Mouse (Mus musculus) left cerebral cortex, postnatal 36 days (tissue): ENCODE results near the gene Arhgef39. TPM values are rescaled to one million over a fixed set of nuclear protein-coding genes. Genes with fewer than 3 reads are reported as not detected.

Source experiments
- DNase-seq, 2 experiments: peaks; one replicate each; pipeline ENCODE4 v3.0.0; 2021 to 2022; ENCODE audit warnings: low spot score in 2 of 2, mixed read lengths in 1 of 2
- intact Hi-C: fragments of 180-260 bp; cut with DNase I; formaldehyde crosslinking; loops from one replicate; pipeline ENCODE4 v1.15.1; 2025
- total RNA-seq, 2 experiments: library from RNA; stranded (reverse); gene quantifications; 2 replicates each; pipeline ENCODE4 v1.2.3; 2021

Arhgef39 gene
- total RNA-seq, 2 experiments from 2014 or later: 0.70 to 0.79 TPM

DNA sequence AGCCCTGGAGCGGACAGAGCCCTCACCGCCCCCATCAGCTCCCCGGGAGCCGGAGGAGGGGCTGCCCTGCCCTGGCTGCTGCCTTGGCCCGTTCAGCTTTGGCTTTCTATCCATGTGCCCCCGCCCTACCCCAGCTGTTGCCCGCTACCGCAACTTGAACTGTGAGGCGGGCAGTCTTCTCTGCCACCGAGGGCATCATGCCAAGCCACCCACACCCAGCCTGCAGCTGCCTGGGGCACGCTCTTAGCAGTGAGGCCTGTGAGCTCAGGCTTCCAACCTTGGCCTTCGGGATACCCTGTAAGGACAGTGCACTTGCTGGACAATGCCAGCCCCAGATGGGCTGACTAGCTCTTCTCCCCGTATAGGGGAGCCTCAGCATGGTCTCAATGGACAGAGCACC is 52.2 kb downstream of the Arhgef39 start:
- intact Hi-C loops: no loop called here
- no peak for DNase-seq

Other genes starting within 250 kb of the Arhgef39 start
- under 1 TPM in 1 of 2 experiments, not detected in 1; 0.20 TPM for gene Atp8b5, start 232.5 kb downstream of the Arhgef39 start, total RNA-seq
- 100 to 1,000 TPM; 135 TPM for gene Rusc2, start 117.7 kb downstream of the Arhgef39 start, total RNA-seq
- 1 to 10 TPM in 1 of 2 experiments, under 1 TPM in 1; 0.69 to 1.4 TPM for gene Fam166b, start 70.6 kb downstream of the Arhgef39 start, total RNA-seq
- 10 to 100 TPM; 87.8 to 92.9 TPM for gene Tesk1, start 57.8 kb downstream of the Arhgef39 start, total RNA-seq
- gene Cd72, start 45.1 kb downstream of the Arhgef39 start, total RNA-seq: 1 to 10 TPM in 1 of 2 experiments, under 1 TPM in 1; 0.59 to 1.2 TPM
- gene Sit1, start 16.0 kb downstream of the Arhgef39 start, total RNA-seq: not detected
- 10 to 100 TPM; 25.5 to 25.9 TPM for gene Ccdc107, start 6.8 kb downstream of the Arhgef39 start, total RNA-seq
- gene Car9, start 7.3 kb upstream of the Arhgef39 start, total RNA-seq: 1 to 10 TPM in 1 of 2 experiments, under 1 TPM in 1; 0.54 to 1.1 TPM
- 10 to 100 TPM in 1 of 2 experiments, 1 to 10 TPM in 1; 8.7 to 10.0 TPM for gene Tpm2, start 24.1 kb upstream of the Arhgef39 start, total RNA-seq
- 10 to 100 TPM; 74.4 to 84.8 TPM for gene Creb3, start 62.6 kb upstream of the Arhgef39 start, total RNA-seq
- 10 to 100 TPM; 43.0 to 45.4 TPM for gene Tln1, start 63.0 kb upstream of the Arhgef39 start, total RNA-seq
- 10 to 100 TPM; 42.3 to 55.8 TPM for gene Rgp1, start 79.0 kb upstream of the Arhgef39 start, total RNA-seq
- gene Gba2, start 79.2 kb upstream of the Arhgef39 start, total RNA-seq: 10 to 100 TPM; 64.9 to 71.9 TPM
- gene Msmp, start 84.8 kb upstream of the Arhgef39 start, total RNA-seq: not detected
- gene Npr2, start 132.2 kb upstream of the Arhgef39 start, total RNA-seq: 10 to 100 TPM; 46.4 to 62.2 TPM
- gene Spag8, start 153.9 kb upstream of the Arhgef39 start, total RNA-seq: 1 to 10 TPM in 1 of 2 experiments, under 1 TPM in 1; 0.91 to 1.1 TPM
- gene Hint2, start 156.8 kb upstream of the Arhgef39 start, total RNA-seq: 10 to 100 TPM; 31.4 to 39.5 TPM
- 10 to 100 TPM; 65.1 to 67.9 TPM for gene Tmem8b, start 169.3 kb upstream of the Arhgef39 start, total RNA-seq
- gene Fam221b, start 169.4 kb upstream of the Arhgef39 start, total RNA-seq: 1 to 10 TPM; 2.1 to 2.3 TPM
- not detected for gene Olfr70, start 201.1 kb upstream of the Arhgef39 start, total RNA-seq
- not detected for gene Olfr71, start 210.6 kb upstream of the Arhgef39 start, total RNA-seq
- gene Hrct1, start 227.5 kb upstream of the Arhgef39 start, total RNA-seq: 1 to 10 TPM; 1.2 to 1.7 TPM
- gene Spaar, start 230.3 kb upstream of the Arhgef39 start, total RNA-seq: 1 to 10 TPM in 1 of 2 experiments, under 1 TPM in 1; 0.62 to 1.1 TPM